Mouse (Mus musculus): ENCODE results near the gene Cand1. TPM values are rescaled to one million over a fixed set of nuclear protein-coding genes. Genes with fewer than 3 reads are reported as not detected.

Cand1 gene
- polyA plus RNA-seq, 1 experiment from 2014 or later, result 35.8 TPM

DNA sequence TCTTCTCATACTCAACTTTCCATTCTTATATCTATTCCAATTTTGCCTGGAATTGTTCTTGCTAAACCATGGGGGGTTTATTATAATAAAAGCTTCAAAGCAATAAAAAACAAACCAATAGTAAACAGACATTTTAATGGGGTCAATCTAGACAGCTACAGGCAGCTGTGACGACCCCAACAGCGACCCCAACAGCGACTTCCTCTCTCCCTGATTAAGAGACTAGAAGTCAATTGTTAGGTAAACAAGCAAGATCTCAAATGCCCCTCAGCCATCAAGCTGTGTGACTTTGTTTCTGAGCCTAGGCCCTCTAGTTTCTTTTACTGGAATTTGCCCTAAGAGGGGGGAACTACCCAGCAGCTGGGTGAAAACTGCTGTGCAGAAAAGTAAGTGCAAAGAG, 72.0 kb downstream of the Cand1 start:
- ATAC-seq (ENCODE audit: extremely low read depth, insufficient number of reproducible peaks, low FRiP score, low TSS enrichment), result no peak
- no peaks in the 10 kb centered on the region for H3K36me3 ChIP-seq
- WGBS, result 36% methylated on average over 3 of the region's 3 CpGs
- H3K4me3 ChIP-seq, result no peak overlapping the region
- H3K4me1 ChIP-seq, result no peaks in the 10 kb centered on the region
- no peak overlapping the region for H3K9ac ChIP-seq
- H3K27me3 ChIP-seq (replicated peaks), result no peaks in the 10 kb centered on the region
- no peaks in the 10 kb centered on the region for H3K9me3 ChIP-seq
- H3K4me2 ChIP-seq, result no peak overlapping the region
- no peak overlapping the region for H3K27ac ChIP-seq (replicated peaks)

DNA sequence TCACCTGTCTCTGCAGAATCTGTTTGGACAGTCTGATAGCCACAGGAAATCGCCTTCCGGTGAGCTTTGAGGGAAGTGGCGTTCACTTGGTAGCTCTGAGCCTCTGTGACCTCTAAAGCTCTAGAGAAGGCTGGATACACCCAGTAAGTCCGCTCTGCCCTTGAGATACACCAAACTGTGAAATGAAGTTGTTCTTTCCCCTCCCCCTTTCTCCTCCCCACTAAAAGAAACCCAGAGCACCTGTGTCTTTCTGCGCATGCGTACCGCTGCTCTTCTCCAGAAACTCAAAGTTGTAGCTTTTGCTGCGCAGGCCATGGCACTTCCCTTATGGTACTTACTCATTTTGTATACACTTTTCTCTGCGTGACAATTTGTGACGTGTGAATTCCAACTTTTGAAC, 74.8 kb downstream of the Cand1 start:
- no peaks in the 10 kb centered on the region for H3K36me3 ChIP-seq
- no peaks in the 10 kb centered on the region for H3K4me1 ChIP-seq
- no peak overlapping the region for H3K4me2 ChIP-seq
- no peaks in the 10 kb centered on the region for H3K27me3 ChIP-seq (replicated peaks)
- WGBS, result 82% methylated on average over 10 of the region's 10 CpGs
- no peak overlapping the region for H3K4me3 ChIP-seq
- no peak overlapping the region for H3K9ac ChIP-seq
- H3K9me3 ChIP-seq, result no peaks in the 10 kb centered on the region; the same call in 1 of the 2 replicates
- ATAC-seq (ENCODE audit: extremely low read depth, insufficient number of reproducible peaks, low FRiP score, low TSS enrichment), result no peak
- no peak overlapping the region for H3K27ac ChIP-seq (replicated peaks)

DNA sequence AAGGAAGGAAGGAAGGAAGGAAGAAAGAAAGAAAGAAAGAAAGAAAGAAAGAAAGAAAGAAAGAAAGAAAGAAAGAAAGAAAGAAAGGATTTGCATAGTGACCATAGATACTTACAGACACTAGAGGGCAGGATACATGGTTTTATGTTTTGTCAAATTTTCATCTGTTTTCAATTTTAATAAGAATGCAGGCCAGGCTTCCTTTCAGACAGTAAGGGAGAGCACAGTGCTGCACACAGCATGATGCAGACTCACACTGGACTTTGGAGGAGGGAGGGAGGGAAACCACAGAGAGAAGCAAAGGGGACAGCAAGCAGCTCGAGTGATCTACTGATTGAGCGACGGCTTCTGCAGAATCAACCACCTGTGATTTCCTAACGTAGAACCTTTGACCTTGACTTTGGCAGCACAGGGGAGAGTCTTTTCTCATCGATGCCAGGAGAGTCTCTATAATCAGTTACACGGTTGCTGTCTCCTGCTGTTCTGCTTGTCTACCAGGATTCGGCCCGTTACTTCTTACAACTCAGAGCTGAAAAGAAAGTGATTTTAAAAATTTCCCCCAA, 78.0 kb downstream of the Cand1 start:
- 73% methylated on average over 8 of the region's 8 CpGs for WGBS
- no peak overlapping the region for H3K4me2 ChIP-seq
- no peak for ATAC-seq (ENCODE audit: extremely low read depth, insufficient number of reproducible peaks, low FRiP score, low TSS enrichment)
- H3K4me1 ChIP-seq, result no peaks in the 10 kb centered on the region
- no peaks in the 10 kb centered on the region for H3K36me3 ChIP-seq
- peaks cover 5% of the 10 kb centered on the region for H3K9me3 ChIP-seq
- no peak overlapping the region for H3K9ac ChIP-seq
- H3K27ac ChIP-seq (replicated peaks), result no peak overlapping the region
- H3K27me3 ChIP-seq (replicated peaks), result no peaks in the 10 kb centered on the region
- H3K4me3 ChIP-seq, result no peak overlapping the region

DNA sequence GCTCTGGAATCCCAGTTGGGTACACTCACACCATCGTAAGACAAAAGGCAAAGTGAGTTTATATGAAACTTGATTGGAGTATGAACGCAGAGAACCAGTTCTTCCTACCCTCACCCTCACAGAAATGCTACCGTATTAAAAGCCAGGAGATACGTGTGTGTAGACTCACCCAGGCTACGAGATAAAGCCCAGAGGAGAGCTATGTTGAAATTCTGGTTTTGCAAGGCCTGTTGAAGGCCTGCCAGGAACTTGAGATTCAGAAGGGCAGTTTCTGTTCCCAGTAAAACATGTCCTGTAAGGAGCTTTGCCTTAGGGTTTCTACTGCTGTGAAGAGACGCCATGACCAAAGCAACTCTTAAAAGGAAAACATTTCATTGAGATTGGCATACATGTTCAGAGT, 79.7 kb downstream of the Cand1 start:
- Histone ChIP-seq H3K4me1 (no peaks in the 10 kb centered on the region), H3K36me3 (no peaks in the 10 kb centered on the region), H3K27ac (replicated peaks) (no peak overlapping the region), H3K9ac (no peak overlapping the region), H3K4me3 (no peak overlapping the region), H3K4me2 (no peak overlapping the region), H3K9me3 (peaks cover 5% of the 10 kb centered on the region), H3K27me3 (replicated peaks) (no peaks in the 10 kb centered on the region)
- no peak for ATAC-seq (ENCODE audit: extremely low read depth, insufficient number of reproducible peaks, low FRiP score, low TSS enrichment)
- WGBS, result 85% methylated on average over 6 of the region's 6 CpGs

DNA sequence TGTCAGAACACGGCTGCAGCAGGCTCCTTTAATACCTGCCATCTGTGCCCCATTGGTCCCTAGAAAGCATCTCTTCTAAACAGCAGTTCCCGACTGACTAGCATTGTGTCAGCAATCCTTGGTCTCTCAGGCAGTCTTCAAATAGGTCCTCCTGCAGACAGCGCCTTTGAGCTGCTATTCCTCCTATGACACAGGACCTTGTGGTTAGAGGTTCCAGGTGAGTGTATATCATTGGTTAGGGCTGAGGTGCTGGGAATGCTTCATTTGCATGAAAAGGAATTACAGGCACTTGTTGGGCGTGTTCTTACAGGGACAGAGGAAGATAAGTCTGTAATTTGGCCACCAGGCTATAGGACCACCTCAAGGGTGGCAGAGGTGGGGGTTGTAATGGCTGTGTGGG, 90.6 kb downstream of the Cand1 start:
- Histone ChIP-seq H3K36me3 (no peaks in the 10 kb centered on the region), H3K4me3 (no peak overlapping the region), H3K27ac (replicated peaks) (no peak overlapping the region), H3K9ac (no peak overlapping the region), H3K4me1 (no peaks in the 10 kb centered on the region), H3K27me3 (replicated peaks) (no peaks in the 10 kb centered on the region), H3K4me2 (no peak overlapping the region), H3K9me3 (no peaks in the 10 kb centered on the region)
- WGBS, result 66% methylated on average over 4 of the region's 4 CpGs
- ATAC-seq (ENCODE audit: extremely low read depth, insufficient number of reproducible peaks, low FRiP score, low TSS enrichment), result no peak

Other genes with a start within 250 kb of the Cand1 start
- 2.0 TPM in 2 replicates for gene Grip1, start 213.8 kb upstream of the Cand1 start, polyA plus RNA-seq (2015; fragmentation: Nextera tagmentation; extraction: Ambion mirVana)

Measured in heart, embryonic 13.5 days (tissue).